Mouse (Mus musculus): ENCODE measurements around the gene Tnmd.
A peak's percentile ranks its signal among the peaks of the same experiment; 100 is the strongest.

Tnmd gene

GRCm38 (mm10) chrX:133850680-133851079 is at the start of gene Tnmd:
Gene Tnmd, plus strand, starts transcription at chrX:133850980.
- no peak for DNase-seq

- no peak for DNase-seq
Measured at GRCm38 (mm10) chrX:133853637-133854036, 2.9 kb downstream of the Tnmd start.

DNA sequence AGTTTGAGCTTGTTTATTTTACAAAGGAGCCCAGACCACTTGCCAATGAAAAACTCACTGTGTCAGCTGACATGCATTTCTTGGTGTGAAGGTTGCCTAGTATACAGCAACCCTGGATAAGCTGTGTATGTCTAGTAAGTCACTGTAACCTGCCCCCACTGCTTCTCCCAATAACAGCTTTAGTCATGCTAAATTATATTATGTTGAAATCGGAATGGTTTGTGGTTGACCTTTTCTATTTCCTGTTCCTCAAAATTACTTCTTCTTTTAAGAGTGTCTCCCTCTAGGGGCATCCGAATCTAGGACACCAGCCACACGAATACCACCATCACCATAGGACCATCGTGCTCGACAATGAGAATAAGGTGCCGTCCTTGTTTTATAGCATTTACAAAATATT is 19.0 kb downstream of the Tnmd start:
- DNase-seq, result no peak

- no peak for DNase-seq
Measured at GRCm38 (mm10) chrX:133887308-133887707, 36.5 kb downstream of the Tnmd start.

DNA sequence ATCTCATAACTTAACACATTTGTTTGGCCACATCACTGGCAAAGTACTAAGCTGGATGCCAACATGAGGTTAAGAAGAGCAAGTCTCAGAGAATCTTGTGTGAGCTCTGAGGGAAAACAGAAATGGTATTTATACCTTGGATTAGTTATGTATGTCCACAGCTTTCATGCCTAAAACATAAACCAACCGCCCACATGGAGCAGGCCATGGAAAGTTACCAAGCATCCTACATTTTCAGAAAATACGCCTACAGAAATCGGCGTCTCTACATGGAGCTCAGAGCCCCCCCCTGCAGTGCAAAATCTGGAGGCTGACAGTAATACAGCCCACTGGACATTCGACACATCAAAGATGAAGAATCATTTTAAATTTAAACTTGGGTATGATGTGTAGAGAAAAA is 37.3 kb downstream of the Tnmd start:
- DNase-seq, result no peak

DNA sequence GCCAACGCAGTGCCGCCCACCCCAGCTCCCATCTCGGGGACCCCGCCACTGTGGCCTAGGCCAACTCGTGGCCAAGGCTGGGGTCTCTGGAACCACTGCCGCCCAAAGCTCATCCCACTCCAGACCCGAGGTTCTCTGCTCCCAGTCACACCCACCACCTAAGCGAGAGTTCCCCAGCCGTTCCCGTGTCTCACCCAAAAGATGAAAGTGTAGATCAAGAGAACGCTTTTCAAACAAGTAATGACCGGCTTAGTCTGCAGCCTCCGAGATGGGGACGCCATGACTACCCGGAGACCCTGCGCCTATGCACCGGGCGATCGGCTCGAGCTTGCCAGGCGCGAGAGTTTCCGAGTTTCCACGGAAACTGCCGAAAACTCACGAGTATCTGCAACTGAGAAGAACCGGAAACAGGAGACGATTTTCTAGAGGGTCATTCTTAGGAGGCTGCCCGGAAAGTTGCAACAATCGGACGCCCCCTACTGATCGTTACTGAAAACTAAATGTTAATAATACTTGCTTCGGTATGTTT is 47.3 kb downstream of the Tnmd start, which contains the start of gene Tspan6:
TSS of gene Tspan6 (minus strand) at position 416 of the 529 bp plus-strand sequence.
- peak; percentile 90 for DNase-seq

GRCm38 (mm10) chrX:133908261-133908660 is 57.5 kb downstream of the Tnmd start, which contains the start of gene Srpx2:
Gene Srpx2, plus strand, starts transcription at chrX:133908426.
- peak; percentile 5 for DNase-seq

GRCm38 (mm10) chrX:133911397-133912103 is 60.8 kb downstream of the Tnmd start:
- DNase-seq, result no peak

- no peak for DNase-seq
Measured at GRCm38 (mm10) chrX:133913006-133913405, 62.2 kb downstream of the Tnmd start.

- DNase-seq, result peak; percentile 10
Measured at GRCm38 (mm10) chrX:133914219-133914618, 63.4 kb downstream of the Tnmd start.
